Mouse (Mus musculus) lung, adult 18-20 months (tissue): ENCODE data around the gene Psma3.

Experiments
- DNase-seq, 2 experiments: peaks; one replicate each; pipeline ENCODE4 v3.0.0; 2022; ENCODE audit warnings: mixed read lengths in 2 of 2

Gene Psma3

DNA sequence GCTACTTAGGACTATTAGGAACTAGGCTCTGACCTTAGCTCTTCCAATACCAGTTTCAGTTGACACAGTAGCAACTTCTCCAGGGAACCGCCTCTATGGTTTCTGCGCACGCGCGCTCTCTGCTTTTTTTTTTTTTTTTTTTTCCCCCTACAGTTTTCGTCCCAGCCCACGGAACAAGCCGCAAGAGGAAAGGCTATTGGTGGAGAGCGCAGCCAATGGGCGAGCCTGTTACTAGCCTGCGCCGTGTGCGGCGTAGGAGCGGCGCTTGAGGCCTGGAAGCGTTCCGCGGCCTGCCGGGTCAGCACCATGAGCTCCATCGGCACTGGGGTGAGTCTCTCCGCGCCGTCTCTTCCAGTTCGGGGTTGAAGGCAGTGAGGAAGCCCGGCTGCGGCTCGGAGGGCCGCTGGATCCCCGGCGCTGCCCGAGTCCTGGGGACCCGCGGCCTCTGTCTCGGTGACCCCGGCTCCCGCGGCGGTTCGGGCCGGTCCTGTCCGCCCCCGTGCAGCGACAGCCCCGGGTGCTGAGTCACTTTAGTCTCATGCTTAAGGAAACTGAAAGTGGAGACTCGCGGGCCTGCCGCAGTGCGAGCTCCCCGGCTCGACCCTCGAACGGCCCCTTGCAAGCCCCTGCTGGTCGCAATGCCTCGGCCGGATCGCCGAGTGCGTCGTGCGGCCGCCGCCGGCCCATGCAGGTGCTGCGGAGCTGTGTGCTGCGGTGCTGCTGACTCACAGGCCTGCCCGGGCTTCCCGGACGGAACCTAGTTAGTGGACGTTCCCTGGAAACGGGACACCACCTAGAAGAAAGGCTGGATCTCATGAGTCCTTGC lies at the start of gene Psma3:
Psma3 (plus strand) TSS at position 181 of the 826 bp plus-strand sequence.
- peak; percentile 92 to 94 for DNase-seq

DNA sequence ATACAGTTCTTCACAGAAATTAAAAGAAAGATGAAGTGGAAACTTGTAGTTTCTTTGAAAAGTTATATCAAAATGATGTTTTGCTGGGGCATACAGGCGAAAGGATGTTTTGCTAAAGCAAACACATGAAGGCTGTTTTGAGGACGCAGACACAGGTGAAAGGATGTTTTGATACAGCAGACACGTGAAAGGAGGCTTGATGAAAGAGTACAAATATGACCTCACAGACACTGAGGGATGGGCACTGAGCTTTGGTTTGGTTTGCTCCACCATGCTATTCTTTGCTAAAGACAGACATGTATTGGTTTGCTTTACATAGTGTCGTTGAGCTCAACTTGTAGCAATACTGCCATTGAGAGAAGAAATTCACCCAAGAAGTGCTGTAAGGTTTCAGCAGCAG lies 44.6 kb upstream of the Psma3 start:
- DNase-seq = no peak

DNA sequence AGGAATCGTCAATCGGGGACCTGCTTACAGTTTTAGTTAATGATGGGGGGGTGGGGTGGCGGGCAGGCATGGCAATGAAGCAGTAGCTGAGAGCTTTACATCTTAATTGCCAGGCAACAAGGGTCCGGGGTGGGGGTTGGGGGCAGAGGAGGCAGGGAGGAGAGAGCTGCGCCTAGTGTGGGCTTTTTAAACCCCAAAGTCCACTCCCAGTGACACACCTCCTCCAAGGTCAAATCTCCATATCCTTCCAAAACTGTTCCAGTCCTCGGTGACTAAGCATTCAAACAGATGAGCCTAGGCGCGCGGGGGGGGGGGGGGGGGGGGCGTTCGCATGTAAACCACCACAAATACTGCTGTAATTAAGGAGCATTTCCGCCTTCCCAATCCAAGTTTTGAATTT lies 37.3 kb upstream of the Psma3 start:
- peak in 1 of 2 experiments; percentile 20 for DNase-seq

DNA sequence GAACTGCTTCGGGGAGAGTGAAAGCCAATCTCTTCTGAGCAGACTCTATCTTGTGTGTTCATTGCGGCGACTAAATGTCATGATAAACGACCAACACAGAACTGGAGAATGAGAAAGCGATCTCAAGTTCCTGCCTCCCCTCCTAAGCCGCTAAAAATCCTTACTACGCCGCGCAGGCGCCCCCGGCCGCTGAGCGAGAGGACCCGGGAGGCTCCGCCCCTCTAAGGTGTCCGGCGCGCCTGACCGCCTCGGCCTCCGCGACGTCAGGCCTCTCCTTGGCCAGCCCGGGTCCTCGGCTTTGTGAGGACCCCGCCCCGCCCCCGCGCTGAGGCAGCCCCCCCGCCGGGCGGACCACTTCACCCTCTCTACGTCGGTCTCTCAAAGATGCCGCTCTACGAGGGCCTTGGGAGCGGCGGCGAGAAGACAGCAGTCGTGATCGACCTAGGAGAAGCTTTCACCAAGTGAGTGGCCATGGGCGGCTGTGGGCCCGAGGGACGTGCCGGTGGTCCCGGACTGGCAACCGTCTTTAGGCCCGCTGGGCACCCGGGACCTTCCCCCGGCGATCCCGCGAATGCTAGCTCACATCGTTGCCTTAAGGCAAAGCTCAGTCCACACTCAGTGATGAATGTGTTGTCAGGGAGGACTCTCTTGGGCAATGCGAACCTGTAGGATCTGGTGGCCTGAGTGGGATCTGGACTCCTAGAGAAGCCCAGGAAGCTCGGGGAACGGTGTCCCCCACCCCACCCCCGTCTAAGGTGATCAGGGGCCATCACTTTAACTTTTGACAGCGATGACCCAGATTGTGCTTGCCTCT lies 36.6 kb upstream of the Psma3 start, which contains the start of gene Actr10:
Actr10 (plus strand) TSS at position 287 of the 814 bp plus-strand sequence.
- DNase-seq = peak; percentile 90 to 92

- no peak for DNase-seq
Observed at GRCm38 (mm10) chr12:70940806-70941205, 33.6 kb upstream of the Psma3 start.

GRCm38 (mm10) chr12:70944181-70944580 lies 30.2 kb upstream of the Psma3 start:
- DNase-seq = no peak

DNA sequence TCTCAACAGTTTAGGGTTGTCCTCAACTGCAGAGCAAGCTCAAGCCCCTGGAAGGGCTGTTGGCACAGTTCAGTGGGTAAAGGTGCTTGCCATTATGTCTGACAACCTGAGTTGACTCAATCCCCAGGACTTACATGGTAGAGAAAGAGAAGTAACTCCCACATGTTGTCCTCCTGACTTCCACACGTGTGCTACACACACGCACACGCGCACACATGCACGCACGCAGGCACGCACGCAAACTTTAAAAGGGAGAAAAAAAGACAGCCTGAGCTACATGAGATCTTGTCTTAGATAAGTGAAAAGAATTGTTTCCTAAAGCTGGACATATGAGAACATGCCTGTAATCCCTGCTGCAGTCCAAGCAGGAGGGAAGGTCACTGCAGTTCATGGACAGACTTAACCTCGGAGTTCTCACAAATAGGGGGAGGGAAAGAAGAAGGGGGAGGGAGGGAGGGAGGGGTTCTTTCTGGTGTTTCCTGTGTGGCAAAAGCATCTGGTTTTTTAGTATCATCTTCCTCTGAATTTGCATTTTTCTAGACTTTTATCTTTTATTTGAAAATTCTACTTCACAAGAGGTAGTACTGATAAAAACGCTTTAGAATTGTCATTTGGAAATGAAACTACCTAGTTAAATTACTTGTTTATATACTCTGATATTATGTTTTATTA lies 27.7 kb upstream of the Psma3 start:
- no peak for DNase-seq

DNA sequence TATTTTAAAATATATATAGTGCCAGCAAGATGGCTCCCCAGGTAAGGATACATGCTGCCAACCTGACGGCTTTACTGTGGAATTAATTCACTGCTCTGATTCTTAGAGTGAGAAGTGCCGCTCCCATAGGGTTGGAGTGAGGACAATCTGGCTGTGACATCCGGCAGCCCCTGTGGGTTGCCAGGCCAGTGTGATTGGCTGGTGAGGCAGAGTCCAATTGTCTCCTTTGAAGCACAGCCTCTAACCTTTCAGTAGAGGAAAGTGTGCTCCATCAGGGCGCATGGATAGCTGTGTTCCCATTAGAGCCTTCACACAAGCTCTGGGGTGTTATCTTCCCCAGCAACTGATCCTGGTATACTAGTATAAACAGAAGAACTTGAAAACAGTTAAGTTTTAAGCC lies 15.8 kb upstream of the Psma3 start:
- DNase-seq = no peak

GRCm38 (mm10) chr12:70967581-70967980 lies 6.8 kb upstream of the Psma3 start:
- DNase-seq = no peak

GRCm38 (mm10) chr12:70968141-70968790 lies 6.2 kb upstream of the Psma3 start:
- DNase-seq = peak; percentile 85 to 90

- DNase-seq = peak; percentile 86 to 88
Observed at GRCm38 (mm10) chr12:70968791-70969307, 5.6 kb upstream of the Psma3 start.

- DNase-seq = peak; percentile 56 to 69
Observed at GRCm38 (mm10) chr12:70969485-70970184, 4.8 kb upstream of the Psma3 start.

- DNase-seq = no peak
Observed at GRCm38 (mm10) chr12:70973831-70974230, 590 bp upstream of the Psma3 start.

DNA sequence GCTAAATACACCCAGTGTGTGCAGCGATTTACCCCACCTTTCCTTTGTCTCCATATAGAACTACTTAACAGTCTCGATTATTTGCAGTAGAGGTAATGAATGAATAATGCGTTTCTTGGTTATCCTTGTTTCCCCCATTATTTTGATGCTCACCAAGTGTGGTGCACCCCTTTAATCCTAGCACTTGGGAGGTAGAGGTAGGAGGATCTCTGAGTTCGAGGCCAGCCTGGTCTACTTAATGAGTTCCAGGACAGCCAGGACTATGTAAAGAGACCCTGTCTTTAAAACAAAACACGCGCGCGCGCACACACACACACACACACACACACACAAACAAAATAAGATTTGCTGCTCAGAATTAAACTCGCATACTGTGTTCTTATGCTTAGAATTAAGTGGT lies 985 bp downstream of the Psma3 start:
- DNase-seq = no peak

DNA sequence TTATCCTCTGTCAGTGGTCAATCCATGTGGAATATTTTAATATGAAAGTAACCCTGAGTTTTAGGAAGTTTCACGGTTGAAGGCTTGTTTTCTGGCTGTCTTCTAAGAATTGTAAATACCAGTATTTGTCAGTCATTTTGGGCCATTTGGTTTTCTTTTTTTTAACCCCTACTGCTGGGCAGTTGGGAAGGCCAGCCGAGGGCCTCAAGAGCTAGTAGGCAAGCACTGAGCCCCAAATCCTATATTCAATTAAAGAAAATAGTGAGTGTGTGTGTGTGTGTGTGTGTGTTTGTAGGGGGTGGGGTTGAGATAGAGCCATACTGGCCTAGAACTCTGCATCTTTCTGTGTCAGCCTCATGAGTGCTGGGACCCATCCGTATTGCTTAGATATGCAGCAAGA lies 1.5 kb downstream of the Psma3 start:
- DNase-seq = no peak

- DNase-seq = no peak
Observed at GRCm38 (mm10) chr12:70978345-70978744, 3.9 kb downstream of the Psma3 start.

DNA sequence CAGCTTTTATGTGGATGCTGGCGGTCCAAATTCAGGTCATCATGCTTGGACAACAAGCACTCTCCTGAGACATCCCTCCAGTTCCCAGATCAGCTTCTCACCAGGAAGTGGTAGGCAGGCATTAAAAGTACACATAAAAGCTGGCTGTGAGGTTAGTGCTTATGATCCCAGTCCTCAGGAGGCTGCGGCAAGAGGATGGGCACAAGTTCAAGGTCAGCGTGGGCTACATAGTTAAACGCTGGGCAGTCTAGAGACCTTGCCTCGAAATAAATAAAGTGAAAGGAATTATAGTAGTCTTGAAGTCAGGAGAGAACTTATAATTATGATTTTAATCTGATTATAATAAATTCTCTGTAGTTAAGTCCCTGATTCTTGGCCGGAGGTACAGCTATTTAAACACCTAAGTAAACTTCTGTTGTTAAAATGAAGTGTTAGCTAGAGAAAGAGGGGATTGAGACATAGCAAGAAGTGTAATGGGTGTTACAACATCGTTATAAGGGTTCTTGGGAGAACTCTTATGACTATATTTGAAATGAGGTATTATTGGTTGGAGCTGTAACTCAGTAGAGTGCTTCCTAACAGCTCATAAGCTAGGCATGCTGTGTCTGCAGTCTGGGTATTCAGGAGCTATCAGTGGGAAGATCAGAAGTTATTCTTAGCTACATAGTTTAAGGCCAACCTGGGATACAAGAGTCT lies 10.6 kb downstream of the Psma3 start:
- no peak for DNase-seq

- DNase-seq = no peak
Observed at GRCm38 (mm10) chr12:70997225-70997624, 22.8 kb downstream of the Psma3 start.

DNA sequence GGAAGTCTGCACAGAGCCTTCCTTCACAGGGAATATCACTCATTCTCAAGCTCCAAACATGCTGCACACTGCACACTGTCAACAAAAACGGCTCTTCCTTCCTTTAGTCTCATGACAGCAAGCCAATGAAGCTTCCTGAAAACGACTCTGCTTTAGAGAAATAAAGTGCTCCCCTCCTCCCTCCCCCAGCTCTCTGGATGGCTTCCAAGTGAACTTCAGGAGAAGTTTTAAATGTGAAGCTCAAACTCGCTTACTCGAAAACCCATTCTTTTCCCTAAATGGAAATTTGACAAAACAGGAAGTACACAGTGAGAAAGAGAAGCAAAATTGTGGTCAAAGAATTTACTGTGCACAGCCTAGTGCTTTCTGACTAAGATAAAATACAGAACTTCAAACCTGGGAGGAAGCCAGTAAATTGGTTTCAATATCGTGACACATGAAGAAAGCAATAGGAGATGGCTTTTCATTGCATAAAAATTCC lies 25.0 kb downstream of the Psma3 start:
- peak; percentile 43 to 44 for DNase-seq

GRCm38 (mm10) chr12:71000344-71000743 lies 25.9 kb downstream of the Psma3 start:
- DNase-seq = no peak

GRCm38 (mm10) chr12:71001456-71001855 lies 27.0 kb downstream of the Psma3 start:
- no peak for DNase-seq
